Mouse (Mus musculus) layer of hippocampus, adult 9-11 months (tissue): ENCODE measurements around the gene Vmn1r230.

Experiments
- DNase-seq: peaks from one replicate; pipeline ENCODE4 v3.0.0; 2022

Gene Vmn1r230

GRCm38 (mm10) chr17:20840144-20840543, at the start of gene Vmn1r230:
Gene Vmn1r230 (plus strand): TSS chr17:20840444.
- DNase-seq: no peak

- no peak for DNase-seq
Observed at GRCm38 (mm10) chr17:20811255-20811654, 29.0 kb upstream of the Vmn1r230 start, which contains the start of gene Vmn1r229. Gene Vmn1r229 (plus strand): TSS chr17:20811555.
